Mouse (Mus musculus) heart, embryonic 12.5 days (tissue): ENCODE measurements around the gene Exd1. TPM values are rescaled to one million over a fixed set of nuclear protein-coding genes. Genes with fewer than 3 reads are reported as not detected.

ENCODE experiments used
- ATAC-seq: fragments of 200-750 bp; cut with Nextera tagmentation; 2 replicates; pipeline ENCODE4 v1.8.0; 2017; ENCODE audit warnings: moderate TSS enrichment, moderate library complexity; ENCODE audit not compliant: insufficient number of reproducible peaks, low FRiP score
- H3K27ac ChIP-seq: fragments of 300-500 bp; sonication (generic); 2 replicates; pipeline ENCODE4 v1.5.1; 2016; ENCODE audit warnings: mild to moderate bottlenecking, moderate library complexity; ENCODE audit not compliant: poor library complexity, severe bottlenecking
- H3K27me3 ChIP-seq: fragments of 300-500 bp; sonication (generic); replicated peaks from 2 replicates; pipeline ENCODE4 v1.6.1; 2016; ENCODE audit warnings: mild to moderate bottlenecking, moderate library complexity
- H3K36me3 ChIP-seq: fragments of 300-500 bp; sonication (generic); 2 replicates; pipeline ENCODE4 v1.6.1; 2016; ENCODE audit warnings: mild to moderate bottlenecking, moderate library complexity
- H3K4me1 ChIP-seq: fragments of 300-500 bp; sonication (generic); replicated peaks from 2 replicates; pipeline ENCODE4 v1.6.1; 2016; ENCODE audit warnings: mild to moderate bottlenecking
- H3K4me2 ChIP-seq: fragments of 300-500 bp; sonication (generic); 2 replicates; pipeline ENCODE4 v1.6.1; 2016; ENCODE audit warnings: mild to moderate bottlenecking, moderate library complexity
- H3K4me3 ChIP-seq: fragments of 300-500 bp; sonication (generic); 2 replicates; pipeline ENCODE4 v1.5.1; 2016; ENCODE audit warnings: mild to moderate bottlenecking
- H3K9ac ChIP-seq: fragments of 300-500 bp; sonication (generic); 2 replicates; pipeline ENCODE4 v1.6.1; 2016; ENCODE audit warnings: mild to moderate bottlenecking, moderate library complexity
- H3K9me3 ChIP-seq: fragments of 300-500 bp; sonication (generic); replicated peaks from 2 replicates; pipeline ENCODE4 v1.6.1; 2016; ENCODE audit warnings: mild to moderate bottlenecking, moderate library complexity
- WGBS: fragments of 180-500 bp; shearing (Covaris S2); methylation state at CpG from one replicate; pipeline ENCODE4 v1.1.7; 2016; 5-methylcytosine and 5-hydroxymethylcytosine counted together
- polyA plus RNA-seq: library from polyadenylated mRNA; unstranded; fragments of >200 nt; fragmentation: Nextera tagmentation; extraction: Ambion mirVana; gene quantifications from 2 replicates; pipeline ENCODE4 v1.2.1, GENCODE M21; 2016

Gene Exd1
- polyA plus RNA-seq = 0.22 and 0.36 TPM in 2 replicates

GRCm38 (mm10) chr2:119547522-119548370 is at the start of gene Exd1, which contains the start of gene Chp1:
Gene Exd1, minus strand, starts transcription at chr2:119547627.
Gene Chp1, plus strand, starts transcription at chr2:119547697.
- under 1% methylated on average over 57 of the region's 57 CpGs for WGBS
- peak within 1 kb of the TSS; percentile 80 for H3K4me3 ChIP-seq
- H3K4me2 ChIP-seq = peak within 1 kb of the TSS; percentile 83
- peak; percentile 99 for ATAC-seq
- H3K27ac ChIP-seq = peak within 1 kb of the TSS; percentile 72
- H3K27me3 ChIP-seq = no peaks in the 10 kb centered on the region
- peak within 1 kb of the TSS; percentile 85 for H3K9ac ChIP-seq
- H3K9me3 ChIP-seq = no peaks in the 10 kb centered on the region
- H3K36me3 ChIP-seq = no peaks in the 10 kb centered on the region
- H3K4me1 ChIP-seq = peaks cover 20% of the 10 kb centered on the region

- ATAC-seq = no peak
- no peak overlapping the region for H3K4me3 ChIP-seq
- H3K36me3 ChIP-seq = peaks cover 42% of the 10 kb centered on the region
- H3K27ac ChIP-seq = no peak overlapping the region
- no peak overlapping the region for H3K9ac ChIP-seq
- H3K27me3 ChIP-seq = no peaks in the 10 kb centered on the region
- WGBS = 78% methylated on average over 8 of the region's 8 CpGs
- peaks cover 27% of the 10 kb centered on the region for H3K4me1 ChIP-seq
- no peaks in the 10 kb centered on the region for H3K9me3 ChIP-seq
- no peak overlapping the region for H3K4me2 ChIP-seq
These were observed 49.4 kb upstream of the Exd1 start for GRCm38 (mm10) chr2:119596781-119597330.

- H3K9ac ChIP-seq = peak overlapping the region; percentile 100
- peak overlapping the region; percentile 99 for H3K27ac ChIP-seq
- peaks cover 40% of the 10 kb centered on the region for H3K36me3 ChIP-seq
- H3K4me3 ChIP-seq = peak overlapping the region; percentile 98
- ATAC-seq = no peak
- H3K4me1 ChIP-seq = peaks cover 22% of the 10 kb centered on the region
- no peaks in the 10 kb centered on the region for H3K27me3 ChIP-seq
- peak overlapping the region; percentile 70 for H3K4me2 ChIP-seq
- H3K9me3 ChIP-seq = no peaks in the 10 kb centered on the region
- WGBS = 32% methylated on average over 4 of the region's 4 CpGs
These were observed 47.9 kb upstream of the Exd1 start for GRCm38 (mm10) chr2:119595308-119595707.

- peak; percentile 97 for ATAC-seq
These were observed 46.9 kb upstream of the Exd1 start for GRCm38 (mm10) chr2:119594113-119594981.

GRCm38 (mm10) chr2:119593765-119594112 is 46.3 kb upstream of the Exd1 start:
- H3K4me2 ChIP-seq = peak overlapping the region; percentile 70
- H3K4me1 ChIP-seq = peaks cover 22% of the 10 kb centered on the region
- H3K36me3 ChIP-seq = peaks cover 32% of the 10 kb centered on the region
- H3K9me3 ChIP-seq = no peaks in the 10 kb centered on the region
- peak overlapping the region; percentile 51; the same call in 1 of the 2 replicates for H3K9ac ChIP-seq
- H3K27me3 ChIP-seq = no peaks in the 10 kb centered on the region
- WGBS = 7% methylated on average over 7 of the region's 7 CpGs
- ATAC-seq = peak; percentile 19
- H3K4me3 ChIP-seq = peak overlapping the region; percentile 98
- H3K27ac ChIP-seq = peak overlapping the region; percentile 99

More at GRCm38 (mm10) chr2:119594113-119594981, 46.9 kb upstream of the Exd1 start:
- peak overlapping the region; percentile 70 for H3K4me2 ChIP-seq
- peaks cover 22% of the 10 kb centered on the region for H3K4me1 ChIP-seq
- WGBS = under 1% methylated on average over 61 of the region's 61 CpGs
- peak overlapping the region; percentile 98 for H3K4me3 ChIP-seq
- H3K36me3 ChIP-seq = peaks cover 33% of the 10 kb centered on the region
- H3K27ac ChIP-seq = peak overlapping the region; percentile 99
- no peaks in the 10 kb centered on the region for H3K9me3 ChIP-seq
- peak overlapping the region; percentile 100 for H3K9ac ChIP-seq
- no peaks in the 10 kb centered on the region for H3K27me3 ChIP-seq

GRCm38 (mm10) chr2:119591247-119591646 is 43.8 kb upstream of the Exd1 start:
- WGBS = 83% methylated on average over 3 of the region's 3 CpGs
- Histone ChIP-seq H3K4me1 (peaks cover 11% of the 10 kb centered on the region), H3K9me3 (no peaks in the 10 kb centered on the region), H3K9ac (no peak overlapping the region), H3K27ac (no peak overlapping the region), H3K4me3 (no peak overlapping the region), H3K36me3 (peaks cover 11% of the 10 kb centered on the region), H3K4me2 (no peak overlapping the region), H3K27me3 (no peaks in the 10 kb centered on the region)
- no peak for ATAC-seq

GRCm38 (mm10) chr2:119587383-119587782 is 40.0 kb upstream of the Exd1 start:
- H3K4me1 ChIP-seq = no peaks in the 10 kb centered on the region
- no peak overlapping the region for H3K9ac ChIP-seq
- peaks cover 26% of the 10 kb centered on the region; the same call in 1 of the 2 replicates for H3K36me3 ChIP-seq
- no peaks in the 10 kb centered on the region for H3K27me3 ChIP-seq
- no peak overlapping the region for H3K27ac ChIP-seq
- no peak overlapping the region for H3K4me3 ChIP-seq
- no peak for ATAC-seq
- no peaks in the 10 kb centered on the region for H3K9me3 ChIP-seq
- H3K4me2 ChIP-seq = no peak overlapping the region
- WGBS = 12% methylated on average over 4 of the region's 4 CpGs

GRCm38 (mm10) chr2:119584282-119584681 is 36.9 kb upstream of the Exd1 start:
- Histone ChIP-seq H3K27me3 (no peaks in the 10 kb centered on the region), H3K9me3 (no peaks in the 10 kb centered on the region), H3K4me2 (no peak overlapping the region), H3K36me3 (peaks cover 16% of the 10 kb centered on the region; the same call in 1 of the 2 replicates), H3K9ac (no peak overlapping the region), H3K4me1 (0 out of 2 replicates have a peak, but pooled peaks cover 4% of the 10 kb centered on the region), H3K4me3 (no peak overlapping the region), H3K27ac (no peak overlapping the region)
- 83% methylated on average over 8 of the region's 8 CpGs for WGBS
- no peak for ATAC-seq

GRCm38 (mm10) chr2:119583439-119583838 is 36.0 kb upstream of the Exd1 start:
- H3K36me3 ChIP-seq = peaks cover 16% of the 10 kb centered on the region; the same call in 1 of the 2 replicates
- no peaks in the 10 kb centered on the region for H3K27me3 ChIP-seq
- 0 out of 2 replicates have a peak, but pooled peaks cover 4% of the 10 kb centered on the region for H3K4me1 ChIP-seq
- H3K27ac ChIP-seq = no peak overlapping the region
- no peak for ATAC-seq
- H3K9me3 ChIP-seq = no peaks in the 10 kb centered on the region
- no peak overlapping the region for H3K4me3 ChIP-seq
- WGBS = 34% methylated on average over 2 of the region's 2 CpGs
- H3K9ac ChIP-seq = no peak overlapping the region
- H3K4me2 ChIP-seq = no peak overlapping the region

- no peaks in the 10 kb centered on the region for H3K9me3 ChIP-seq
- no peak overlapping the region for H3K27ac ChIP-seq
- H3K4me3 ChIP-seq = no peak overlapping the region
- H3K9ac ChIP-seq = no peak overlapping the region
- ATAC-seq = no peak
- H3K4me2 ChIP-seq = no peak overlapping the region
- peaks cover 16% of the 10 kb centered on the region; the same call in 1 of the 2 replicates for H3K36me3 ChIP-seq
- WGBS = 89% methylated on average over 3 of the region's 3 CpGs
- 0 out of 2 replicates have a peak, but pooled peaks cover 4% of the 10 kb centered on the region for H3K4me1 ChIP-seq
- H3K27me3 ChIP-seq = no peaks in the 10 kb centered on the region
These were observed 34.1 kb upstream of the Exd1 start for GRCm38 (mm10) chr2:119581571-119581970.
